Mouse (Mus musculus) ES-Bruce4 (cell line): Measurements from ENCODE around the gene Coq5. TPM values are rescaled to one million over a fixed set of nuclear protein-coding genes. Genes with fewer than 3 reads are reported as not detected.

Source experiments
- H3K27ac ChIP-seq: 2 replicates; pipeline ENCODE4 v1.5.1; 2012; ENCODE audit warnings: low read length, inconsistent platforms; ENCODE audit not compliant: insufficient read depth
- H3K27me3 ChIP-seq: 2 replicates; pipeline ENCODE4 v1.6.1; 2012; ENCODE audit warnings: mild to moderate bottlenecking, low read length, inconsistent platforms; ENCODE audit not compliant: control insufficient read depth, poor library complexity, insufficient read depth, severe bottlenecking
- H3K36me3 ChIP-seq: 2 replicates; pipeline ENCODE4 v1.6.1; 2012; ENCODE audit warnings: inconsistent platforms, mild to moderate bottlenecking, low read length, moderate library complexity; ENCODE audit not compliant: control insufficient read depth, poor library complexity, insufficient read depth, severe bottlenecking
- H3K4me1 ChIP-seq: one replicate; pipeline ENCODE4 v1.8.1; 2011; ENCODE audit warnings: low read length; ENCODE audit not compliant: control insufficient read depth, insufficient read depth
- H3K4me3 ChIP-seq: 2 replicates; pipeline ENCODE4 v1.5.1; 2011; ENCODE audit warnings: low read depth, mild to moderate bottlenecking, low read length
- H3K9ac ChIP-seq: 2 replicates; pipeline ENCODE4 v1.6.1; 2012; ENCODE audit warnings: low read depth, mild to moderate bottlenecking, inconsistent platforms; ENCODE audit not compliant: poor library complexity, severe bottlenecking
- H3K9me3 ChIP-seq: replicated peaks from 2 replicates; pipeline ENCODE4 v1.6.1; 2012; ENCODE audit warnings: mild to moderate bottlenecking, low read length, inconsistent platforms; ENCODE audit not compliant: control insufficient read depth, poor library complexity, insufficient read depth, severe bottlenecking
- CTCF ChIP-seq: IDR thresholded peaks from one replicate; pipeline ENCODE4 v1.8.1; 2011; ENCODE audit warnings: low read depth, low read length
- EP300 ChIP-seq: IDR thresholded peaks from 2 replicates; pipeline ENCODE4 v1.6.1; 2011; ENCODE audit warnings: low read depth, low read length; ENCODE audit not compliant: insufficient read depth
- POLR2A ChIP-seq: IDR thresholded peaks from one replicate; pipeline ENCODE4 v1.8.1; 2011; ENCODE audit warnings: low read length; ENCODE audit not compliant: insufficient read depth
- polyA plus RNA-seq: library from polyadenylated mRNA; stranded (reverse); fragments of >200 nt; gene quantifications from 2 replicates; pipeline ENCODE4 v1.2.4, GENCODE M21; 2011; ENCODE audit warnings: low read depth; ENCODE audit not compliant: missing spikeins, insufficient read depth, insufficient read length

The Coq5 gene
- 28.3 and 35.9 TPM in 2 replicates for polyA plus RNA-seq

DNA sequence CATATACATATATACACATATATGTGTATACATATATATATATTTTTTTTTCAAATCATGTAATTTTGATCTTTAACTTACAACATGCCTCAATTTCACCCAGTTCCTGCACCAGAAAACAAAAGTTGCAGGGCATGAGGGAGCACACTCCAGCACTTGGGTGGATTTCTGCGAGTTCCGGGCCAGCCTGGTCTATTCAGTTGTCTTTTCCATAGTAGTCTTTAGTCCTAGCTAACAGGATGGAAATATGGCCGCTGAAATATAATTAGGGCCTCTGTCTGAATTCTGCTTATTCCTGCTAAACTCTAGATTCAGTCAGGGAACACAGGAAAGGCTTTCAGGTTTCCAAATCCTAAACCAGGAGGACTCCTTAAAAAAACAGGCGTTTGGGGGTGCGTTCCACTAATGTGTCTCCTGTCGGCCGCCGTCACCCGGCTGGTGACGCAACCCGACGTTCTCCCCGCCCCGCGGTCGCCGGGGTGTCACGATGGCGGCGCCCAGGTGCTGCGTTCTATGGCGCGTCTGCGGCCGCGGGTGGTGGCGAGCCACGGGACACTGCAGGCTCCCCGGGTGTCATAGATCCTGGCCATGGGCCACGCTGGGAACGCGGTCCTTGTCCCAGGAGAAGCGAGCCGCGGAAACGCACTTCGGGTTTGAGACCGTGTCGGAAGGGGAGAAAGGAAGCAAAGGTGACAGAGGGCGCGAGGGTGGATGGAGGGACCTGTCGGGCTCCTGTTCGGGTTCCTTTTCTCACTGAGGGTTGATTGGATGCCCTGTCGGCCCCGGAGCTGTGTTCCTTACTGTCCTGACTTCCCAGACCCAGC is at the start of gene Coq5:
TSS of gene Coq5 (plus strand) at position 441 of the 824 bp plus-strand sequence.
- H3K27ac ChIP-seq, result no peak within 1 kb of the TSS
- H3K4me3 ChIP-seq, result peak within 1 kb of the TSS; percentile 97
- TF ChIP-seq CTCF (no peak), EP300 (no peak), POLR2A (no peak)
- H3K9me3 ChIP-seq, result no peaks in the 10 kb centered on the region
- H3K36me3 ChIP-seq, result peaks cover 9% of the 10 kb centered on the region
- H3K4me1 ChIP-seq, result peaks cover 3% of the 10 kb centered on the region
- H3K27me3 ChIP-seq, result no peaks in the 10 kb centered on the region
- peak within 1 kb of the TSS; percentile 60 for H3K9ac ChIP-seq

DNA sequence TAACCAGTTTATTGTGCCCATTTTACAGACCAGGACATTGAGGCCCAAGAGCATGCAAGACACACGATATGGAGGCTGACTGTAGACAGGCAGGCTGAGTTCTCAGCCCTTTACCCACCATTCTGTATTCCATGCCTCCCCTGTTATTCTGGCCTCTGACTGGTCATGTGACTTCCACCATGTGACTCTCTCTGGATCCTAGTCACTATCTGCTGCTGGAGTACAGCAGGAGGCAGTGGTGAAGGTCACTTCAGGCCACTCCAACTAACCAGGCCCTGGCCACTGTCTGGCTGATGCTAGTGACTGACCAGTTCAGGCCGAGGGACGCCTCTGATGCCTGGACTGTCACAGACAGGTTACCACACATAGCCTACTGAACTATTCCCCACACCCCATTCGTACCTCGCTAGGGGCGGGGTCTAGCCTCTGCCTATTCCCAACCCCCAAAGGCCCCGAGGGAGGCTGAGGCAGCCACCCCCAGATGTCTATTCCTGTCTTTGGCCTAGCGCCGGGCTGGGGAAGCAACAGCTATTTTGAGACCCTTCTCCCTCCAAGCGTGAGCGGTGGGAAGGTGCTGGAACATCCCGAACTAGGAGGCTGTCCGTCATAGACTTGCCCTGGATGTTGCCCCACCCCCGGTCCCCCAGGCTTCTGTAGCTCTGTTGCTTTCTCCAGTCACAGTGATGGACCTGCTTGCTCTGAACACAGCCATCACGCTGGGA is 48.5 kb upstream of the Coq5 start:
- TF ChIP-seq POLR2A, result no peak
- TF ChIP-seq CTCF, result no peak
- TF ChIP-seq EP300, result no peak
- H3K36me3 ChIP-seq, result no peaks in the 10 kb centered on the region
- peaks cover 2% of the 10 kb centered on the region for H3K4me1 ChIP-seq
- H3K4me3 ChIP-seq, result peak overlapping the region; percentile 27
- no peaks in the 10 kb centered on the region for H3K27me3 ChIP-seq
- no peaks in the 10 kb centered on the region for H3K9me3 ChIP-seq
- peak overlapping the region; percentile 5 for H3K9ac ChIP-seq
- H3K27ac ChIP-seq, result no peak overlapping the region

DNA sequence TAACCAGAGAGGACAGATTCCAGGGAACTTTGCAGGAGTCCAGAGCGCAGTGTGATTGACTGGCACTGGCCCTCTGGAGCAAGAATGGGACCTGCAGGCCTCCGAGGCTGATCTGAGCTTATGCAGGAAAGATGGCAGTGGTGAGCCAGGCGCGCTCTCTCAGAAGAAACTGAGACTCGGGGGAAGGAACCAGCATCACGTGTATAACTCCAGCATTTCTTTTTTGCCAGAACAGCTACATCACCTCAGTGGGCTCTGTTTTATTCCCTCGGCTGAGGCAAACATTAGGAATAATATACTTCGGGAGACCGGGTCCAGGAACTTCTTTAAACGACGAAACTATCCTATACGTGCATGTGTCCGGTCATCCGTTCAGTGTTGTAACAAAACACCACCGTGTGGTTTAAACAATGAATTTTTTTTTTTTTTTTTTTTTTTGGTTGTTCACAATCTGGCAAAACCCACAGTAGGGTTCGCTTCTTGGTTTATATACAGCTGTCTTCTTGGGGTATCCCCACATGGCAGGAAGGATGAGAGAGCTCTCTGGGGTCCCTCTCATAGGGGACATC is 47.8 kb upstream of the Coq5 start:
- no peak overlapping the region for H3K27ac ChIP-seq
- no peaks in the 10 kb centered on the region for H3K36me3 ChIP-seq
- H3K9ac ChIP-seq, result peak overlapping the region; percentile 5
- no peaks in the 10 kb centered on the region for H3K27me3 ChIP-seq
- H3K4me1 ChIP-seq, result peaks cover 2% of the 10 kb centered on the region
- TF ChIP-seq CTCF (no peak), EP300 (no peak), POLR2A (no peak)
- H3K9me3 ChIP-seq, result no peaks in the 10 kb centered on the region
- peak overlapping the region; percentile 27 for H3K4me3 ChIP-seq

DNA sequence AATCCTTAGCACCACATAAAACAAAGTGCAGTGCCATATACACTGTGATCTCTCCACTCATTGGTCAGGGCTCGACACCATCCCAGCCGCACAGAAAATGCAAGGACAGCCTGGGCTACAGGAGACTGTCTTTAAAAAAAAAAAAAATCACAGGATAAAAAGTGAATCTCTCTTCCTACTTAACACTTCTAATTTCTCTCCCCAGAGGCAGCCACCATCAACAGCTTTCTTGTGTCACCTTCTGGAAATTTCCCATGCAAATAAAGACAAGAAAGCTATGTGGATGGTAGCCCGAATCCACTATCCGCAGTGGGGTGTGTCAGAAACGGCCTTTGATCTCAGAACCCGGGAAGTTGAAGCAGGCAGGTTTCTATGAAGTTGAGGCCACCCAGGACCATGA is 47.0 kb upstream of the Coq5 start:
- Histone ChIP-seq H3K4me1 (peaks cover 2% of the 10 kb centered on the region), H3K27ac (no peak overlapping the region), H3K27me3 (no peaks in the 10 kb centered on the region), H3K4me3 (no peak overlapping the region), H3K36me3 (no peaks in the 10 kb centered on the region), H3K9me3 (no peaks in the 10 kb centered on the region), H3K9ac (0 out of 2 replicates have a peak overlapping the region, but pooled peaks have one; percentile 5)
- no peak for TF ChIP-seq POLR2A
- no peak for TF ChIP-seq CTCF
- no peak for TF ChIP-seq EP300

DNA sequence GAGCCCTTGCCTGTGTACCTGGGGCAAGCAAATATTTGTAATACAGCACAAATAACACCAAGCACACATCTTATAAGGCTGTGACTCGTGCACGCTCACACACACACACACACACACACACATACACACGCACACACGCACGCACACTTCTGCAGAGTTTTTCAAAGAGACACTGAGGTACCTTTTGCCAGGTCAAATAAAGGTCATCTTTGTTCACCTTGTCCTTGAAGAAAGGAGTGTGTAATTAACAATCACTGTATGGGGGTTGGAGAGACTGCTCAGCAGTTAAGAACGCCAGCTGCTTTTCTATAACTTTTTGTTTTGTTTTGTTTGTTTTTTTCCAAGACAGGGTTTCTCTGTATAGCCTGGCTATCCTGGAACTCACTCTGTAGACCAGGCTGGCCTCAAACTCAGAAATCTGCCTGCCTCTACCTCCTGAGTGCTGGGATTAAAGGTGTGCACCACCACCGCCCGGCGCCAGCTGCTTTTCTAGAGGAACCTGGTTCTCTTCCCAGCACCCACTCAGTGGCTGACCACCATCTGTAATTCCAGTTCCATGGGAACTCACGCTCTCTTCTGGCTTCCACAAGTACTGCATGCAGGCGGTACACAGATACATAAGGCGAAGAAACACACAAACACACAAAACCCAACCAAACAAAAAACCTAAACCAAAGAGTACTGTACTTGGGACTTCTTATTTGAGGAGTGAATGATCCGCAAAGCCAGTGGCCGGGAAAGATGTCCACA is 46.3 kb upstream of the Coq5 start:
- Histone ChIP-seq H3K9ac (no peak overlapping the region), H3K27me3 (no peaks in the 10 kb centered on the region)
- TF ChIP-seq CTCF (peak; percentile 5), EP300 (no peak), POLR2A (no peak)

More for the DNA sequence above, 46.3 kb upstream of the Coq5 start:
- Histone ChIP-seq H3K9me3 (no peaks in the 10 kb centered on the region), H3K36me3 (no peaks in the 10 kb centered on the region), H3K4me3 (no peak overlapping the region), H3K27ac (no peak overlapping the region), H3K4me1 (peaks cover 2% of the 10 kb centered on the region)
